Comparison of ENCODE assay signal across 9 mouse cellular contexts in the genomic region with DNA sequence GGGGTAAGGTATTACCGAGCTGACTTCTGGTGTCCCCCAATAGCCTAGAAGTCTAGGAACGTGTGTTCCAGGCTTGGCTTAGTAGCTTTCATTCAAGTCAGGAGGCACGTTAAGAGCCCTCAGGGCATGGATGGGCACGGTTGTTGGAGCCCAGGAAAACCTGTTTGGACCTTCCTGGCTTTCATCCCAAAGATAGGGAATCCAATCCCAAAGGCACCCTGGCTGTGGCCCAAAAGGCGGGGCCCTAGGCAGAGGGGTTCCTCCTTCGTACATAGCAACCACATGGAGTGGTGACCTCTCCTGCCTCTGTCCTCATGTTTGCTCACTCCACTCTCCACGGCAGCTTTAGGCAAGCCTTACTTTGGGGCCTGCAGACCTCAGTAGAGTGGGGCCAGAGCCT. TPM values are rescaled to one million over a fixed set of nuclear protein-coding genes. Genes with fewer than 3 reads are reported as not detected.
DNase-seq lines count a peak whose midpoint lies in the region; ATAC-seq and TF ChIP-seq lines count a peak whose summit lies in the region.
"Had no signal": no experiment of that assay in that cellular context is flagged by ENCODE, and none has a peak within 500 bp of the region (broad histone marks: within the 10 kb centered on the region; RNA-seq: fewer than 3 reads in every experiment).

No protein-coding gene starts in this region.

- H3K4me1 ChIP-seq in heart, embryonic 16.5 days (ENCODE audit: control insufficient read depth, insufficient read depth, low read length) = peaks cover 36% of the 10 kb centered on the region
- peaks cover 38% of the 10 kb centered on the region for H3K4me1 ChIP-seq in forebrain, embryonic 12.5 days
- peaks cover 11% of the 10 kb centered on the region; the same call in 1 of the 2 replicates for H3K4me1 ChIP-seq in forebrain, postnatal 0 days (ENCODE audit: insufficient read depth)

- no peak overlapping the region for H3K4me3 ChIP-seq in layer of hippocampus, adult 2 months
- H3K4me3 ChIP-seq in heart, embryonic 16.5 days (ENCODE audit: low read length) = no peak overlapping the region
- H3K4me3 ChIP-seq in macrophage (ENCODE audit: inconsistent target) = no peak overlapping the region
- no peak overlapping the region for H3K4me3 ChIP-seq in forebrain, embryonic 12.5 days (replicated peaks)
- H3K4me3 ChIP-seq in forebrain, postnatal 0 days (ENCODE audit: low read depth, low read length) = no peak overlapping the region
- H3K4me3 ChIP-seq: forebrain, embryonic 15.5 days had no signal

- TF ChIP-seq CTCF in layer of hippocampus, adult 2 months (conservative IDR thresholded peaks at IDR 0.05) = no peak
- TF ChIP-seq CTCF in forebrain, postnatal 0 days (IDR thresholded peaks at IDR 0.05; ENCODE audit: low read depth) = no peak

- WGBS in heart, embryonic 16.5 days = 47% methylated on average over 7 of the region's 7 CpGs
- 87% methylated on average over 7 of the region's 7 CpGs for WGBS in macrophage (ENCODE audit: missing documents)
- 85% methylated on average over 7 of the region's 7 CpGs for WGBS in forebrain, embryonic 12.5 days
- WGBS in forebrain, postnatal 0 days = 65% methylated on average over 7 of the region's 7 CpGs

- 0 out of 2 replicates have a peak overlapping the region, but pooled peaks have one; percentile 23 for H3K9ac ChIP-seq in heart, embryonic 16.5 days (ENCODE audit: low read length)
- no peak overlapping the region for H3K9ac ChIP-seq in forebrain, embryonic 12.5 days
- H3K9ac ChIP-seq in forebrain, postnatal 0 days = no peak overlapping the region

- no peaks in the 10 kb centered on the region for H3K9me3 ChIP-seq in heart, embryonic 16.5 days (replicated peaks; ENCODE audit: control insufficient read depth, low read length)
- no peaks in the 10 kb centered on the region for H3K9me3 ChIP-seq in forebrain, embryonic 12.5 days
- H3K9me3 ChIP-seq in forebrain, postnatal 0 days (ENCODE audit: low read length) = no peaks in the 10 kb centered on the region
- H3K9me3 ChIP-seq: forebrain, embryonic 15.5 days had no signal

- no peak for DNase-seq in layer of hippocampus, adult 2 months (ENCODE audit: low spot score in 2 of 2)
- no peak for DNase-seq in layer of hippocampus, adult 11-12 months (ENCODE audit: low spot score)
- DNase-seq in liver = peak; percentile 42
- DNase-seq in right cerebral cortex, adult 18-20 months = no peak
- DNase-seq in forebrain, postnatal 0 days = no peak

- peak overlapping the region; percentile 98 for H3K27ac ChIP-seq in layer of hippocampus, adult 2 months
- peak overlapping the region; percentile 84 for H3K27ac ChIP-seq in heart, embryonic 16.5 days (ENCODE audit: low read length)
- peak overlapping the region; percentile 46; the same call in 1 of the 2 replicates for H3K27ac ChIP-seq in macrophage
- H3K27ac ChIP-seq in forebrain, embryonic 12.5 days = no peak overlapping the region
- H3K27ac ChIP-seq in forebrain, postnatal 0 days (ENCODE audit: low read depth, low read length) = no peak overlapping the region

- H3K36me3 ChIP-seq in heart, embryonic 16.5 days (ENCODE audit: control insufficient read depth, insufficient read depth) = no peaks in the 10 kb centered on the region
- no peaks in the 10 kb centered on the region for H3K36me3 ChIP-seq in macrophage (ENCODE audit: inconsistent target)
- H3K36me3 ChIP-seq in forebrain, embryonic 12.5 days (replicated peaks) = no peaks in the 10 kb centered on the region
- H3K36me3 ChIP-seq in forebrain, postnatal 0 days (ENCODE audit: insufficient read depth) = 0 out of 2 replicates have a peak, but pooled peaks cover 4% of the 10 kb centered on the region
- H3K36me3 ChIP-seq: forebrain, embryonic 15.5 days had no signal

- ATAC-seq in heart, embryonic 16.5 days (replicated peaks; ENCODE audit: extremely low read depth, insufficient read depth, low FRiP score) = no peak
- no peak for ATAC-seq in forebrain, embryonic 12.5 days (ENCODE audit: low FRiP score)
- no peak for ATAC-seq in forebrain, postnatal 0 days
- ATAC-seq: forebrain, embryonic 15.5 days had no signal

- H3K79me2 ChIP-seq in macrophage (ENCODE audit: inconsistent target) = no peaks in the 10 kb centered on the region

- H3K4me2 ChIP-seq in heart, embryonic 16.5 days (ENCODE audit: low read depth, low read length) = peak overlapping the region; percentile 63; the same call in 1 of the 2 replicates
- no peak overlapping the region for H3K4me2 ChIP-seq in forebrain, embryonic 12.5 days
- H3K4me2 ChIP-seq in forebrain, postnatal 0 days (ENCODE audit: low read depth) = no peak overlapping the region

- H3K27me3 ChIP-seq in heart, embryonic 16.5 days (ENCODE audit: control insufficient read depth, insufficient read depth, low read length) = no peaks in the 10 kb centered on the region
- H3K27me3 ChIP-seq in forebrain, embryonic 12.5 days = no peaks in the 10 kb centered on the region
- H3K27me3 ChIP-seq in forebrain, postnatal 0 days (ENCODE audit: insufficient read depth, low read length) = no peaks in the 10 kb centered on the region
- H3K27me3 ChIP-seq: forebrain, embryonic 15.5 days had no signal

RNA-seq across cellular contexts. Expression of gene Tst, which starts 3.3 kb away (rescaled TPM):
- 10 to 100 TPM; 35.6 to 40.3 TPM for total RNA-seq in layer of hippocampus, adult 2 months (2021)
- 39.7 and 41.7 TPM in 2 replicates for polyA plus RNA-seq in heart, embryonic 16.5 days (2015; fragmentation: Nextera tagmentation; extraction: Ambion mirVana)
- 1 to 10 TPM in 13 of 26 experiments, under 1 TPM in 11, not detected in 2; 0.26 to 5.8 (median 1.1) TPM for total RNA-seq in macrophage (2018; cell fraction: chromatin; rRNA removed)
- 10 to 100 TPM in 5 of 26 experiments, 1 to 10 TPM in 21; 2.1 to 12.1 (median 5.5) TPM for total RNA-seq in macrophage (2018; cell fraction: cytosol; rRNA removed)
- 1 to 10 TPM in 23 of 26 experiments, under 1 TPM in 2, not detected in 1; 0.47 to 8.9 (median 2.2) TPM for total RNA-seq in macrophage (2018; cell fraction: nucleus; rRNA removed)
- polyA plus RNA-seq in macrophage (2018) = 4.4 to 12.5 TPM (median 7.0 TPM) in 3 replicates
- polyA plus RNA-seq in forebrain, embryonic 12.5 days (2016; fragmentation: Nextera tagmentation; extraction: Ambion mirVana) = 10.1 and 10.3 TPM in 2 replicates
- 36.6 and 37.7 TPM in 2 replicates for total RNA-seq in forebrain, postnatal 0 days (2014; rRNA removed)
- polyA plus RNA-seq in forebrain, postnatal 0 days (2015; fragmentation: Nextera tagmentation; extraction: Ambion mirVana) = 37.3 and 40.1 TPM in 2 replicates

RNA-seq across cellular contexts. Expression of gene Mpst, which starts 3.8 kb away (rescaled TPM):
- total RNA-seq in layer of hippocampus, adult 2 months (2021) = 10 to 100 TPM; 29.5 to 31.8 TPM
- polyA plus RNA-seq in heart, embryonic 16.5 days (2015; fragmentation: Nextera tagmentation; extraction: Ambion mirVana) = 1.9 and 2.1 TPM in 2 replicates
- total RNA-seq in macrophage (2018; cell fraction: chromatin; rRNA removed) = 1 to 10 TPM in 17 of 26 experiments, under 1 TPM in 4, not detected in 5; 0.67 to 4.6 (median 1.5) TPM
- 10 to 100 TPM; 20.0 to 38.3 (median 28.5) TPM for total RNA-seq in macrophage (2018; cell fraction: cytosol; rRNA removed)
- 1 to 10 TPM; 2.4 to 9.2 (median 6.2) TPM for total RNA-seq in macrophage (2018; cell fraction: nucleus; rRNA removed)
- 16.6 to 43.2 TPM (median 18.6 TPM) in 3 replicates for polyA plus RNA-seq in macrophage (2018)
- polyA plus RNA-seq in forebrain, embryonic 12.5 days (2016; fragmentation: Nextera tagmentation; extraction: Ambion mirVana) = 1.7 and 2.8 TPM in 2 replicates
- total RNA-seq in forebrain, postnatal 0 days (2014; rRNA removed) = 85.9 and 92.5 TPM in 2 replicates
- 3.3 and 3.5 TPM in 2 replicates for polyA plus RNA-seq in forebrain, postnatal 0 days (2015; fragmentation: Nextera tagmentation; extraction: Ambion mirVana)

RNA-seq across cellular contexts. Expression of gene Tex33, which starts 6.7 kb away (rescaled TPM):
- not detected for total RNA-seq in layer of hippocampus, adult 2 months (2021)
- not detected in 2 replicates for polyA plus RNA-seq in heart, embryonic 16.5 days (2015; fragmentation: Nextera tagmentation; extraction: Ambion mirVana)
- not detected for total RNA-seq in macrophage (2018; cell fraction: chromatin; rRNA removed)
- not detected for total RNA-seq in macrophage (2018; cell fraction: cytosol; rRNA removed)
- total RNA-seq in macrophage (2018; cell fraction: nucleus; rRNA removed) = not detected
- polyA plus RNA-seq in macrophage (2018) = not detected in 3 replicates
- not detected in 2 replicates for polyA plus RNA-seq in forebrain, embryonic 12.5 days (2016; fragmentation: Nextera tagmentation; extraction: Ambion mirVana)
- not detected in 2 replicates for total RNA-seq in forebrain, postnatal 0 days (2014; rRNA removed)
- not detected in 2 replicates for polyA plus RNA-seq in forebrain, postnatal 0 days (2015; fragmentation: Nextera tagmentation; extraction: Ambion mirVana)
- polyA plus RNA-seq: forebrain, embryonic 15.5 days had no signal

RNA-seq across cellular contexts. Expression of gene Kctd17, which starts 25.9 kb away (rescaled TPM):
- 100 to 1,000 TPM; 263 to 271 TPM for total RNA-seq in layer of hippocampus, adult 2 months (2021)
- polyA plus RNA-seq in heart, embryonic 16.5 days (2015; fragmentation: Nextera tagmentation; extraction: Ambion mirVana) = 18.9 and 22.6 TPM in 2 replicates
- 10 to 100 TPM in 13 of 26 experiments, 1 to 10 TPM in 13; 2.4 to 22.4 (median 9.6) TPM for total RNA-seq in macrophage (2018; cell fraction: chromatin; rRNA removed)
- 10 to 100 TPM in 20 of 26 experiments, 1 to 10 TPM in 6; 6.2 to 18.6 (median 12.2) TPM for total RNA-seq in macrophage (2018; cell fraction: cytosol; rRNA removed)
- 10 to 100 TPM in 9 of 26 experiments, 1 to 10 TPM in 17; 3.7 to 19.9 (median 9.0) TPM for total RNA-seq in macrophage (2018; cell fraction: nucleus; rRNA removed)
- polyA plus RNA-seq in macrophage (2018) = 6.9 to 12.1 TPM (median 10.0 TPM) in 3 replicates
- polyA plus RNA-seq in forebrain, embryonic 12.5 days (2016; fragmentation: Nextera tagmentation; extraction: Ambion mirVana) = 67.3 and 79.6 TPM in 2 replicates
- total RNA-seq in forebrain, postnatal 0 days (2014; rRNA removed) = 148 and 153 TPM in 2 replicates
- 146 and 152 TPM in 2 replicates for polyA plus RNA-seq in forebrain, postnatal 0 days (2015; fragmentation: Nextera tagmentation; extraction: Ambion mirVana)

Comparison
In these comparisons a context has a peak if more than half of its experiments do, and no peak if none do; other contexts are left out.
1. H3K27ac ChIP-seq: peak in layer of hippocampus, adult 2 months (single experiment), heart, embryonic 16.5 days (single experiment) and macrophage (single experiment); none in forebrain, embryonic 12.5 days (single experiment) and forebrain, postnatal 0 days (single experiment).